Mouse (Mus musculus): Measurements from ENCODE around the gene 1700012A03Rik.

Gene 1700012A03Rik

DNA sequence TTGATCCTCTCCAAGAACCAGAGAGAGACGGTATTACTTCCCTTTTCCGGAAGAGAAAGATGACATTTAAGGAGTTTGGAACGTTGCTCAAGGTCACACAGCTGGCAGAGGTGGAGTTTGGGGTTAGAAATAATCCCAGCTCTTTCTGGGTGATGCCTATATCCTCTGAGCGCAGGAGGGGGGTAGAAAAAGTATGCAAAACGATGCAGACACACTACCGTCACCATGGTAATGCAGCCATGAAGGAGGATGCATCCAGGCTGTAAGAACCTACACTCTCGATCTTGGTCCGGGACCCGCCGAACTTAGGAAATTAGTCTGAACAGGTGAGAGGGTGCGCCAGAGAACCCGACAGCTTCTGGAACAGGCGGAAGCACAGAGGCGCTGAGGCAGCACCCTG is 43.3 kb downstream of the 1700012A03Rik start:
- no peak for DNase-seq (ENCODE audit: low spot score)

- DNase-seq (ENCODE audit: low spot score): no peak
Observed at GRCm38 (mm10) chr6:32105547-32106275, 55.7 kb downstream of the 1700012A03Rik start.
